Comparison of ENCODE assay signal across 8 mouse cellular contexts in genomic region chr17:67861744-67862535, GRCm38 (mm10).
DNase-seq lines count a peak whose midpoint lies in the region; ATAC-seq and TF ChIP-seq lines count a peak whose summit lies in the region.

No protein-coding gene starts in this region.

- H3K9ac ChIP-seq in hindbrain, postnatal 0 days (replicated peaks; ENCODE audit: low read length) = no peak overlapping the region

- peak; percentile 78 for ATAC-seq in hindbrain, postnatal 0 days
- ATAC-seq in megakaryocyte, adult 5-6 weeks (ENCODE audit: poor library complexity, severe bottlenecking) = peak; percentile 89
- ATAC-seq in activated CD4-positive, CD25-positive, alpha-beta regulatory T cell, adult 4 months = no peak

- no peak overlapping the region for H3K27ac ChIP-seq in hindbrain, postnatal 0 days

- no peaks in the 10 kb centered on the region for H3K4me1 ChIP-seq in hindbrain, postnatal 0 days (ENCODE audit: insufficient read depth, low read length)

- peak; percentile 70 to 89 for DNase-seq in adrenal gland, adult (ENCODE audit: inconsistent age in 2 of 2, low spot score in 1 of 2)
- peak; percentile 46 for DNase-seq in cerebellum, adult 8-10 months
- DNase-seq in frontal cortex, adult 2 months (ENCODE audit: extremely low spot score in 1 of 2, low spot score in 1 of 2) = peak; percentile 24 to 85
- peak; percentile 88 for DNase-seq in hindbrain, postnatal 0 days (ENCODE audit: low spot score)
- DNase-seq in left cerebral cortex, adult 18-20 months (ENCODE audit: low spot score in 2 of 2) = peak; percentile 70 to 74
- peak; percentile 67 for DNase-seq in right cerebral cortex, postnatal 25 days

- peak; percentile 98 for TF ChIP-seq CTCF in hindbrain, postnatal 0 days (IDR thresholded peaks at IDR 0.05; ENCODE audit: low read depth)

- WGBS in hindbrain, postnatal 0 days = 76% methylated on average over 16 of the region's 16 CpGs

- H3K4me2 ChIP-seq in hindbrain, postnatal 0 days (ENCODE audit: low read depth, low read length) = no peak overlapping the region

- no peaks in the 10 kb centered on the region for H3K36me3 ChIP-seq in hindbrain, postnatal 0 days (ENCODE audit: insufficient read depth, low read length)

- H3K27me3 ChIP-seq in hindbrain, postnatal 0 days (ENCODE audit: insufficient read depth, low read length) = no peaks in the 10 kb centered on the region

- no peak overlapping the region for H3K4me3 ChIP-seq in hindbrain, postnatal 0 days (ENCODE audit: low read length)

- H3K9me3 ChIP-seq in hindbrain, postnatal 0 days (ENCODE audit: low read length) = no peaks in the 10 kb centered on the region
